Comparison of ENCODE assay signal across 13 mouse cellular contexts in the genomic region with DNA sequence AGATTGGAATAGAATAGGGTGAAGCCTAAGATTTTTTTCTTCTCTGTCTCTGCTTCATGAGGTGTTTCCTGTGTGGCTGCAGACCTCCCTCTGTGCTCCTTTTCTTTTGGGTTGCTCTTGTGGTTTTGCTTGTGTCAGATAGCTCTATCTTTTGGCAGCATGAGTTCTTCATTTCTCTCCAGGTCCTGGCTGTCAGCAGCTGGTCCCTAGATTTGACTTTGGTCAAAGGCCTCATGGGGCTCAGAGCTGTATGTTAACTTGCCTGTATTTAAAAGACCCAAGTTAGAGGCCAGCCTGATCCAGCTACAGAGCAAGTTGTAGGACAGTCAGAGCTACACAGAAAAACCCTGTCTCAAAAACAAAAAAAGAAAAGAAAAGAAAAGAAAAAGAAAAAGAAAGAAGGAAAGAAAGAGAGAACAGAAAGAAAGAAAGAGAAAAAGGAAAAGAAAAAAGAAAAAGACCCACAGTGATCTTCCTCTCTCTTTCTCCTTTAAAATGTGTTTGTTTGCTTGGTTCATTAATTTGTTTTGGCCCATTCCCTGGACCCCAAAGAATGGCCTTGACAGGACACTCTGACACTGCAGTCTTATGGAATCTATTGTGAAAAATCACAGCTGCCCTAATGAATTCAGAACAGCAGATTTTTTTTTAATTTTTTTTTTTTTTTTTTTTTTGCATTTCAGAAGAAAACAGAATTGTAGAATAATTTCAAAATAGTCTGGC.
DNase-seq lines count a peak whose midpoint lies in the region; ATAC-seq and TF ChIP-seq lines count a peak whose summit lies in the region.
"Had no signal": no experiment of that assay in that cellular context is flagged by ENCODE, and none has a peak within 500 bp of the region (broad histone marks: within the 10 kb centered on the region; RNA-seq: fewer than 3 reads in every experiment).

No protein-coding gene starts in this region.

- no peak for TF ChIP-seq CTCF in gastrocnemius, adult 2 months (IDR thresholded peaks at IDR 0.05)

- DNase-seq in hindbrain, embryonic 10.5 days (ENCODE audit: low spot score): no peak
- peak; percentile 1 for DNase-seq in ovary, adult 18-20 months (ENCODE audit: low spot score)
- no peak for DNase-seq in ovary, postnatal 10 days (ENCODE audit: low spot score)
- no peak for DNase-seq in hindbrain, embryonic 14.5 days (ENCODE audit: low spot score)
- DNase-seq in layer of hippocampus, postnatal 36 days: no peak
- no peak for DNase-seq in gastrocnemius, adult 2 months
- DNase-seq: adrenal gland, adult 8-10 months; cerebellum, adult 9-11 months; liver, embryonic 13.5 days; spleen, adult 18-20 months had no signal

- 0 out of 2 replicates have a peak, but pooled peaks cover 3% of the 10 kb centered on the region for H3K9me3 ChIP-seq in hindbrain, embryonic 10.5 days
- no peaks in the 10 kb centered on the region for H3K9me3 ChIP-seq in hindbrain, embryonic 16.5 days (ENCODE audit: control insufficient read depth, low read length)
- H3K9me3 ChIP-seq in hindbrain, embryonic 14.5 days (ENCODE audit: control insufficient read depth, low read length): no peaks in the 10 kb centered on the region
- H3K9me3 ChIP-seq in stomach, embryonic 14.5 days (ENCODE audit: control insufficient read depth, low read depth, low read length): no peaks in the 10 kb centered on the region
- H3K9me3 ChIP-seq: liver, embryonic 13.5 days; neural tube, embryonic 12.5 days had no signal

- H3K36me3 ChIP-seq in hindbrain, embryonic 10.5 days: peaks cover 10% of the 10 kb centered on the region
- H3K36me3 ChIP-seq in hindbrain, embryonic 16.5 days (ENCODE audit: control insufficient read depth, insufficient read depth, low read length): no peaks in the 10 kb centered on the region
- H3K36me3 ChIP-seq in hindbrain, embryonic 14.5 days (replicated peaks; ENCODE audit: control insufficient read depth, insufficient read depth): no peaks in the 10 kb centered on the region
- H3K36me3 ChIP-seq in stomach, embryonic 14.5 days (ENCODE audit: control insufficient read depth, insufficient read depth, low read length): no peaks in the 10 kb centered on the region
- H3K36me3 ChIP-seq: liver, embryonic 13.5 days; neural tube, embryonic 12.5 days had no signal

- H3K4me1 ChIP-seq in hindbrain, embryonic 10.5 days (replicated peaks): peaks cover 22% of the 10 kb centered on the region
- no peaks in the 10 kb centered on the region; the same call in 1 of the 2 replicates for H3K4me1 ChIP-seq in hindbrain, embryonic 16.5 days (ENCODE audit: control insufficient read depth, insufficient read depth, low read depth, low read length)
- H3K4me1 ChIP-seq in hindbrain, embryonic 14.5 days (replicated peaks; ENCODE audit: control insufficient read depth, insufficient read depth, low read length): no peaks in the 10 kb centered on the region; the same call in none of the 2 replicates
- peaks cover 23% of the 10 kb centered on the region; the same call in 1 of the 2 replicates for H3K4me1 ChIP-seq in stomach, embryonic 14.5 days (ENCODE audit: control insufficient read depth, insufficient read depth, low read length)

- no peak overlapping the region for H3K9ac ChIP-seq in hindbrain, embryonic 16.5 days (ENCODE audit: low read depth, low read length)
- no peak overlapping the region for H3K9ac ChIP-seq in hindbrain, embryonic 14.5 days
- H3K9ac ChIP-seq in stomach, embryonic 14.5 days (replicated peaks; ENCODE audit: low read depth, low read length): no peak overlapping the region
- H3K9ac ChIP-seq: liver, embryonic 13.5 days; neural tube, embryonic 12.5 days had no signal

- no peak for ATAC-seq in hindbrain, embryonic 16.5 days
- ATAC-seq in hindbrain, embryonic 14.5 days (ENCODE audit: low FRiP score): no peak
- ATAC-seq in stomach, embryonic 14.5 days (ENCODE audit: insufficient number of reproducible peaks, insufficient read depth, low FRiP score, low read depth): no peak

- no peak overlapping the region for H3K4me3 ChIP-seq in hindbrain, embryonic 10.5 days
- no peak overlapping the region for H3K4me3 ChIP-seq in hindbrain, embryonic 16.5 days (ENCODE audit: low read length)
- no peak overlapping the region for H3K4me3 ChIP-seq in hindbrain, embryonic 14.5 days (replicated peaks; ENCODE audit: low read length)
- no peak overlapping the region for H3K4me3 ChIP-seq in stomach, embryonic 14.5 days (ENCODE audit: low read depth, low read length)
- H3K4me3 ChIP-seq in gastrocnemius, adult 2 months: no peak overlapping the region
- H3K4me3 ChIP-seq: liver, embryonic 13.5 days; neural tube, embryonic 12.5 days had no signal

- H3K27me3 ChIP-seq in hindbrain, embryonic 10.5 days (ENCODE audit: insufficient read depth, poor library complexity, severe bottlenecking): no peaks in the 10 kb centered on the region
- no peaks in the 10 kb centered on the region for H3K27me3 ChIP-seq in hindbrain, embryonic 16.5 days (replicated peaks; ENCODE audit: control insufficient read depth, insufficient read depth, low read length)
- H3K27me3 ChIP-seq in hindbrain, embryonic 14.5 days (ENCODE audit: control insufficient read depth, insufficient read depth, low read length): no peaks in the 10 kb centered on the region
- H3K27me3 ChIP-seq in stomach, embryonic 14.5 days (ENCODE audit: control insufficient read depth, insufficient read depth, low read length): no peaks in the 10 kb centered on the region
- H3K27me3 ChIP-seq: liver, embryonic 13.5 days; neural tube, embryonic 12.5 days had no signal

- H3K4me2 ChIP-seq in hindbrain, embryonic 16.5 days (ENCODE audit: low read length): no peak overlapping the region
- no peak overlapping the region for H3K4me2 ChIP-seq in hindbrain, embryonic 14.5 days (replicated peaks)
- H3K4me2 ChIP-seq in stomach, embryonic 14.5 days (replicated peaks; ENCODE audit: low read depth, low read length): no peak overlapping the region
- H3K4me2 ChIP-seq: liver, embryonic 13.5 days; neural tube, embryonic 12.5 days had no signal

- intact Hi-C loops in gastrocnemius, adult 2 months (cut with DNase I): no loop called here

- H3K27ac ChIP-seq in hindbrain, embryonic 10.5 days: 0 out of 2 replicates have a peak overlapping the region, but pooled peaks have one; percentile 1
- H3K27ac ChIP-seq in hindbrain, embryonic 16.5 days (ENCODE audit: low read depth, low read length): no peak overlapping the region
- H3K27ac ChIP-seq in hindbrain, embryonic 14.5 days: 0 out of 2 replicates have a peak overlapping the region, but pooled peaks have one; percentile 27
- peak overlapping the region; percentile 58; the same call in 1 of the 2 replicates for H3K27ac ChIP-seq in stomach, embryonic 14.5 days (ENCODE audit: low read length)
- H3K27ac ChIP-seq in gastrocnemius, adult 2 months: no peak overlapping the region
- H3K27ac ChIP-seq: liver, embryonic 13.5 days; neural tube, embryonic 12.5 days had no signal

Comparison
In these comparisons a context has a peak if more than half of its experiments do, and no peak if none do; other contexts are left out.
1. H3K27ac ChIP-seq: peak in hindbrain, embryonic 10.5 days (single experiment), hindbrain, embryonic 14.5 days (single experiment) and stomach, embryonic 14.5 days (single experiment); none in hindbrain, embryonic 16.5 days (single experiment) and gastrocnemius, adult 2 months (single experiment).